Mouse (Mus musculus) liver, adult 2 months (tissue): Measurements from ENCODE around the gene Efcab7.

ENCODE experiments used
- CTCF ChIP-seq: fragments of 200-500 bp; IDR thresholded peaks from 2 replicates; pipeline ENCODE4 v1.5.1; 2011; ENCODE audit warnings: low read depth, low read length, control low read depth
- POLR2A ChIP-seq: fragments of 200-500 bp; IDR thresholded peaks from 2 replicates; pipeline ENCODE4 v1.6.1; 2011; ENCODE audit warnings: low read length, control low read depth; ENCODE audit not compliant: insufficient read depth; ENCODE audit errors: extremely low read depth

DNA sequence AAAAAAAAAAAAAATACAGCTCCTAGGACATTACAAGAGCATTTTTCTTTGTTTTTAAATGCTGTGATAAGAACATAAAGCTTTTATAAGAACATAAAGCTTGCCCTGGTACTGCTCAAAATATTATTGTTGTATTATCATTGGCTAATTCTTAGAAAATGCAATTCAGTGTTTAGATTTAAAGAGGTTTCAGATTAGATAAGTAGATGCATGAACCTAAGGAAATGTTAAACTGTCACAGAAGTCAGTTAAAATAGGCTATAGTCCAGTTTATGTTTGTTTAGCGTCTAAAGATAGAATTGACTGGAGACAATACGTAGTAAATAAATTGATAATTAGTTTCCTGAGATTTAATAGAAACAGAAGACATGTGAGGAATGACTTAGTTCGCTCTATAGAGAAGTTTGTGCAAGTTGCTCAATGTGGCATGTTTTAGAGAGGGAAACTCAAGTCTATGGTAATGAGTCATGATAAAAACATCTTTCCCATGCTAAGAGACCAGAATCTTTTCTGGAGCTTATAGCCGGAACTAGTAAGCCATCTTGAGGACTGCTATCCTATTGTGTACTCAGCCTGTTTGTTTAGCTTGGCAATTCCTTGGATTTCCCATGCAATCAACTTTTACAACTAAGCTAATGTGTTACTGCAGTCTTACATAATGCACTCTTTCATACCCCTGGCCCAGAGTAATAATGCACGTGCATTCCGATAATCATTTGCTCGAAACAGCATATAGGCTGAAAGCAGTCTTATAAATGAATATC lies 12.1 kb upstream of the Efcab7 start:
- TF ChIP-seq POLR2A (no peak), CTCF (no peak)
